Mouse (Mus musculus): ENCODE data around the gene March7. TPM values are rescaled to one million over a fixed set of nuclear protein-coding genes. Genes with fewer than 3 reads are reported as not detected.

Gene March7
- total and polyA plus RNA-seq, 3 experiments, result 32.3 to 36.4 TPM; not detected in 1

DNA sequence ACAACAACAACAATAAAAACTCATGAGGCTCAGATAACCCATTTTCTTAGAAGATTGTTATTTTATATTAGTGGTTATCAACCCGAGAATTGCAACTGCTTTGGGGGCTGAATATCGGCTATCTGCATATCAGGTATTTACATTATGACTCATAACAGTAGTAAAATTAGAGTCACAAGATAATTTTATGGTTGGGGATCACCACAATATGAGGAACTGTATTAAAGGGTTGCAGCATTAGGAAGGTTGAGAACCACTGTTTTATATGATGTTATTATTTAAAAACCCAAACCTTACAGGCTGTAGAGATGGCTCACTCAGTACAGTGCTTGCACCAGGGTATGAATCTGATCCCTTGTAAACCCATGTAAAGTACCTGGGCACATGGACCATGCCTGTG lies 89.6 kb downstream of the March7 start:
- DNase-seq (ENCODE audit: low read depth, low spot score), result peak; percentile 38
- no peak overlapping the region for H3K4me3 ChIP-seq (ENCODE audit: control insufficient read depth in 1 of 2, insufficient read depth in 1 of 2, low read depth in 2 of 2, low read length in 2 of 2)
- no peak overlapping the region for H3K9ac ChIP-seq (ENCODE audit: control insufficient read depth, low read depth, low read length, poor library complexity, severe bottlenecking)
- TF ChIP-seq CHD1 (IDR thresholded peaks at IDR 0.05; ENCODE audit: low read depth, low read length) (no peak), EP300 (IDR thresholded peaks at IDR 0.05; ENCODE audit: low read depth in 1 of 2, low read length in 2 of 2) (peak; percentile 48 to 62; a peak in 2 of 4 replicates), ELF1 (IDR thresholded peaks at IDR 0.05; ENCODE audit: low read depth, low read length) (no peak), GATA1 (IDR thresholded peaks at IDR 0.05; ENCODE audit: low read depth, low read length) (peak; percentile 49; the same call in 1 of the 2 replicates)
- H3K4me1 ChIP-seq (ENCODE audit: control insufficient read depth in 1 of 2, insufficient read depth in 2 of 2, low read length in 2 of 2), result peaks cover 0 to 4% of the 10 kb centered on the region in 2 experiments; a peak in 2 of 4 replicates
- H3K27me3 ChIP-seq (ENCODE audit: control insufficient read depth in 1 of 2, insufficient read depth in 2 of 2, low read length in 2 of 2), result no peaks in the 10 kb centered on the region
- no peaks in the 10 kb centered on the region for H3K79me2 ChIP-seq (ENCODE audit: control insufficient read depth, insufficient read depth, low read length, poor library complexity)
- H3K27ac ChIP-seq (ENCODE audit: control insufficient read depth, low read depth, low read length), result no peak overlapping the region
- H3K9me3 ChIP-seq (replicated peaks; ENCODE audit: insufficient read depth, low read length), result no peaks in the 10 kb centered on the region
- peaks cover 0 to 9% of the 10 kb centered on the region in 2 experiments; a peak in 2 of 4 replicates for H3K36me3 ChIP-seq (ENCODE audit: control insufficient read depth in 1 of 2, insufficient read depth in 2 of 2, low read length in 2 of 2)

Other genes with a start within 250 kb of the March7 start
- gene Baz2b, start within 50 bp of the March7 start, total RNA-seq (2012; rRNA removed), result 5.5 and 5.7 TPM in 2 replicates
- 10 to 100 TPM in 1 of 2 experiments, not detected in 1; 11.4 TPM for gene Baz2b, start within 50 bp of the March7 start, polyA plus RNA-seq (2012; ENCODE audit: insufficient read depth in 1 of 2, insufficient read length in 2 of 2, low read depth in 1 of 2, low replicate concordance in 2 of 2, missing spikeins in 1 of 2)
- 0.92 and 1.0 TPM in 2 replicates for gene Cd302, start 74.6 kb downstream of the March7 start, total RNA-seq (2012; rRNA removed)
- 1 to 10 TPM in 1 of 2 experiments, not detected in 1; 1.7 TPM for gene Cd302, start 74.6 kb downstream of the March7 start, polyA plus RNA-seq (2012; ENCODE audit: insufficient read depth in 1 of 2, insufficient read length in 2 of 2, low read depth in 1 of 2, low replicate concordance in 2 of 2, missing spikeins in 1 of 2)
- 1.1 and 1.4 TPM in 2 replicates for gene Ly75, start 173.4 kb downstream of the March7 start, total RNA-seq (2012; rRNA removed)
- gene Ly75, start 173.4 kb downstream of the March7 start, polyA plus RNA-seq (2012; ENCODE audit: insufficient read depth in 1 of 2, insufficient read length in 2 of 2, low read depth in 1 of 2, low replicate concordance in 2 of 2, missing spikeins in 1 of 2), result 1 to 10 TPM in 1 of 2 experiments, not detected in 1; 2.2 TPM

Measured in MEL (cell line).